Mouse (Mus musculus) stomach, embryonic 14.5 days (tissue): ENCODE measurements at regions not wholly inside any gene's neighbourhood (a gene's known extent, or its start where the extent isn't known, plus 50 kb on each side); places are given as distances from the start of the nearest gene placed in this dataset.

Experiments used
- ATAC-seq: fragments of 200-750 bp; cut with Nextera tagmentation; 2 replicates; pipeline ENCODE4 v1.8.0; 2017; ENCODE audit warnings: low read depth, moderate TSS enrichment; ENCODE audit not compliant: insufficient number of reproducible peaks, insufficient read depth, low FRiP score
- H3K27ac ChIP-seq: fragments of 300-500 bp; sonication (generic); 2 replicates; pipeline ENCODE4 v1.5.1; 2014; ENCODE audit warnings: mild to moderate bottlenecking, low read length, moderate library complexity, mixed read lengths
- H3K27me3 ChIP-seq: fragments of 300-500 bp; sonication (generic); 2 replicates; pipeline ENCODE4 v1.6.1; 2014; ENCODE audit warnings: low read length, control low read depth, mixed read lengths; ENCODE audit not compliant: control insufficient read depth, insufficient read depth
- H3K36me3 ChIP-seq: fragments of 300-500 bp; sonication (generic); 2 replicates; pipeline ENCODE4 v1.6.1; 2014; ENCODE audit warnings: mild to moderate bottlenecking, control low read depth, low read length, moderate library complexity, mixed read lengths; ENCODE audit not compliant: control insufficient read depth, insufficient read depth
- H3K4me1 ChIP-seq: fragments of 300-500 bp; sonication (generic); 2 replicates; pipeline ENCODE4 v1.6.1; 2014; ENCODE audit warnings: low read length, control low read depth, mixed read lengths; ENCODE audit not compliant: control insufficient read depth, insufficient read depth
- H3K4me2 ChIP-seq: fragments of 300-500 bp; sonication (generic); replicated peaks from 2 replicates; pipeline ENCODE4 v1.6.1; 2014; ENCODE audit warnings: low read depth, low read length, control low read depth
- H3K4me3 ChIP-seq: fragments of 300-500 bp; sonication (generic); 2 replicates; pipeline ENCODE4 v1.5.1; 2014; ENCODE audit warnings: low read depth, low read length, control low read depth
- H3K9ac ChIP-seq: fragments of 300-500 bp; sonication (generic); replicated peaks from 2 replicates; pipeline ENCODE4 v1.6.1; 2014; ENCODE audit warnings: low read depth, mild to moderate bottlenecking, control low read depth, low read length, moderate library complexity, mixed read lengths
- H3K9me3 ChIP-seq: fragments of 300-500 bp; sonication (generic); 2 replicates; pipeline ENCODE4 v1.6.1; 2016; ENCODE audit warnings: low read depth, low read length, control low read depth; ENCODE audit not compliant: control insufficient read depth
- WGBS: fragments of 180-500 bp; shearing (Covaris S2); extraction: QIAGEN DNeasy Blood & Tissue Kit; methylation state at CpG from one replicate; pipeline ENCODE4 v1.1.7; 2014; 5-methylcytosine and 5-hydroxymethylcytosine counted together

GRCm38 (mm10) chr19:56222496-56222895 lies 64.4 kb upstream of the Habp2 start:
- Histone ChIP-seq H3K4me2 (no peak overlapping the region), H3K9me3 (no peaks in the 10 kb centered on the region), H3K36me3 (no peaks in the 10 kb centered on the region), H3K27me3 (no peaks in the 10 kb centered on the region), H3K9ac (no peak overlapping the region), H3K4me1 (no peaks in the 10 kb centered on the region), H3K4me3 (no peak overlapping the region), H3K27ac (no peak overlapping the region)
- ATAC-seq = no peak
- 59% methylated on average over 4 of the region's 4 CpGs for WGBS

DNA sequence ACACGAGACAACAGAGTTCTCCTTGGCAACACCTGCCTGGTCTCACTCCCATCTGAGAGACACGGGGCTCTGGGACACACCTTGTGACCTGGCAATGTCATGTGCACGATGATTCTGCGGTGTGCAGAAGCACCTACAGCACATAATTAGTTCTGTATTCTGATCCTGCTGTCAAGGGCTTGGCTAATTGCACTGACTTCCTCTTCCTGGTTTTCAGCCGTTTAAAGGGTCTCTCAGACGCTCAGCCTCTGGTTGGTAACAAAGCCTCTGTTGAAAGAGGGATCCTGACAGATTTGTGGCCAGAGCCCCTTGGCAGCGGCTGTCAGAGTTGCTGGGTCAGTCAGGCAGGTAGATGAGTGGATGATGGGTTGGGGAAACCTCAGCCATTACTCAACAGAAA lies 61.9 kb upstream of the Habp2 start:
- Histone ChIP-seq H3K9me3 (no peaks in the 10 kb centered on the region), H3K4me3 (no peak overlapping the region), H3K4me1 (no peaks in the 10 kb centered on the region), H3K36me3 (no peaks in the 10 kb centered on the region), H3K9ac (no peak overlapping the region), H3K27me3 (no peaks in the 10 kb centered on the region), H3K4me2 (no peak overlapping the region), H3K27ac (no peak overlapping the region)
- 29% methylated on average over 7 of the region's 7 CpGs for WGBS
- no peak for ATAC-seq

GRCm38 (mm10) chr19:56225518-56225917 lies 61.4 kb upstream of the Habp2 start:
- ATAC-seq = no peak
- 73% methylated on average over 3 of the region's 3 CpGs for WGBS
- no peak overlapping the region for H3K4me3 ChIP-seq
- no peaks in the 10 kb centered on the region for H3K4me1 ChIP-seq
- no peaks in the 10 kb centered on the region for H3K9me3 ChIP-seq
- H3K36me3 ChIP-seq = no peaks in the 10 kb centered on the region
- H3K27ac ChIP-seq = no peak overlapping the region
- no peaks in the 10 kb centered on the region for H3K27me3 ChIP-seq
- H3K9ac ChIP-seq = no peak overlapping the region
- no peak overlapping the region for H3K4me2 ChIP-seq

DNA sequence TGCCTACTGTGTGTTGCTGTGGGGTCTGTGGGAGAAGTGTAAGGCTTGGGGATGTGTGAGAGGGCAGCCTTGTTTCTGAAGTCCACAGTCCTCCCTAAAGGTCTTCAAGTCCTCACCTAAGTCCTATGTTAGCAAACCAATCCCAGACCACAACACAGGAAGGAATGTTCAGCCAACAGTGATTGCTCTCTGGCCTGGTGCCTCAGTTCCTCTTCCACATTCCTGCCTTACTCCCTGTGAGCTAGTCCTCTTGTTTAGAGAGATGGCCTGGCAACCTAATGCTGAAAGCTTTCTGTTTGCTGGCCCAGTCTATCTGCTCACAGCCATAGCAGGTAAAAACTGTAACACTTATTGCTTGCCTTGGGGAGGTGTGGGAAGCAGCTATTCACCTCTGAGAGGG lies 58.4 kb upstream of the Habp2 start:
- Histone ChIP-seq H3K36me3 (no peaks in the 10 kb centered on the region), H3K4me3 (no peak overlapping the region), H3K4me2 (no peak overlapping the region), H3K27ac (no peak overlapping the region), H3K9me3 (no peaks in the 10 kb centered on the region), H3K9ac (no peak overlapping the region), H3K27me3 (no peaks in the 10 kb centered on the region), H3K4me1 (0 out of 2 replicates have a peak, but pooled peaks cover 5% of the 10 kb centered on the region)
- no peak for ATAC-seq

GRCm38 (mm10) chr19:56231430-56231829 lies 55.5 kb upstream of the Habp2 start:
- Histone ChIP-seq H3K27me3 (no peaks in the 10 kb centered on the region), H3K9ac (no peak overlapping the region), H3K4me2 (no peak overlapping the region), H3K4me3 (no peak overlapping the region), H3K27ac (no peak overlapping the region), H3K4me1 (peaks cover 8% of the 10 kb centered on the region; the same call in 1 of the 2 replicates), H3K9me3 (no peaks in the 10 kb centered on the region), H3K36me3 (no peaks in the 10 kb centered on the region)
- ATAC-seq = no peak
- WGBS = 72% methylated on average over 8 of the region's 8 CpGs

DNA sequence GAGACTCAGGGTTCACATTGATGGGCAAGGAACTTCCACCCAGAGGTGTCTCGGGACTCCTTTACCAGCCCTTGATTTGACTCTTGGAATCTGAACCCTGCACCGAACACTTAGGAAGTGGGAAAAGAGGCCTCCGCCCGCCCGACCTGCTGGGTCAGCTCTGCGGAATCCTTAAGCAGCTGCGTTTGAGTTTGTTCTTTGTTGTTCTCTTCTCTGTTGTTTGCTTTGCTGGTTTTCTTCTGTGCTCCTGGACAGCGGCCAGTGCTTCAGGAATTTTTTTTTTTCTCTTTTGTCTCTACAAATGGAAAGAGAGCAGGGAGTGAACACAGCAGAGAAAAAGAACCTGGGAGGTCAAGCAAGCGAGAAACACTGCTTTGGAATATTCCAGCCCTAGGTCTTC lies 55.1 kb upstream of the Habp2 start:
- no peak for ATAC-seq
- 56% methylated on average over 9 of the region's 9 CpGs for WGBS
- peaks cover 8% of the 10 kb centered on the region; the same call in 1 of the 2 replicates for H3K4me1 ChIP-seq
- H3K27ac ChIP-seq = no peak overlapping the region; the same call in 1 of the 2 replicates
- no peak overlapping the region for H3K9ac ChIP-seq
- H3K4me2 ChIP-seq = no peak overlapping the region
- no peaks in the 10 kb centered on the region for H3K36me3 ChIP-seq
- no peaks in the 10 kb centered on the region for H3K27me3 ChIP-seq
- no peaks in the 10 kb centered on the region for H3K9me3 ChIP-seq
- no peak overlapping the region for H3K4me3 ChIP-seq

- peak overlapping the region; percentile 39; the same call in 1 of the 2 replicates for H3K27ac ChIP-seq
- no peak for ATAC-seq
Observed at GRCm38 (mm10) chr19:56232269-56232668, 54.7 kb upstream of the Habp2 start.

DNA sequence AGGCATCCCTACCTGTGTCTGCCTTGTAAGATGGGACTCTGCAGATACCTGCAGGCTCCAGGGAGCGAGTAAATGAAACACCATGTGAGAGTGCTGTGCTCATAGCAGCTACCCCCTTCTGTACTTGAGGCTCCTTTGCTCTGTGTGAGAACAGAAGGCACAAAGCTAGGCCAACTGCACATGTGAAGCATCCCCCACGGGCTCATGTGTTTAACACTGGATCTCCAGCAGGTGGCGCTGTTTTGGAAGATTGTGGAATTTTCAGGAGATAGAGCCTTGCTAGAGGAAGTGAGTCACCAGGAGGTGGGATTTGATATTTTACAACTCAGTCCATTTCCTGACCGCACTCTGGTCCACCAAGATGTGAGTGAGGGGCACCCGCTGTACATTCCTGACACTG lies 54.0 kb upstream of the Habp2 start:
- H3K36me3 ChIP-seq = no peaks in the 10 kb centered on the region
- ATAC-seq = no peak
- no peak overlapping the region for H3K27ac ChIP-seq
- no peak overlapping the region for H3K4me3 ChIP-seq
- peaks cover 8% of the 10 kb centered on the region; the same call in 1 of the 2 replicates for H3K4me1 ChIP-seq
- H3K4me2 ChIP-seq = no peak overlapping the region
- 93% methylated on average over 5 of the region's 5 CpGs for WGBS
- H3K27me3 ChIP-seq = no peaks in the 10 kb centered on the region
- H3K9ac ChIP-seq = no peak overlapping the region
- no peaks in the 10 kb centered on the region for H3K9me3 ChIP-seq

More at GRCm38 (mm10) chr19:56232269-56232668, 54.7 kb upstream of the Habp2 start:
- 63% methylated on average over 7 of the region's 7 CpGs for WGBS
- Histone ChIP-seq H3K4me3 (no peak overlapping the region), H3K9ac (no peak overlapping the region), H3K36me3 (no peaks in the 10 kb centered on the region), H3K4me2 (no peak overlapping the region), H3K4me1 (peaks cover 8% of the 10 kb centered on the region; the same call in 1 of the 2 replicates), H3K27me3 (no peaks in the 10 kb centered on the region), H3K9me3 (no peaks in the 10 kb centered on the region)

- WGBS = 23% methylated on average over 2 of the region's 2 CpGs
- Histone ChIP-seq H3K4me3 (no peak overlapping the region), H3K27ac (no peak overlapping the region), H3K4me1 (peaks cover 8% of the 10 kb centered on the region; the same call in 1 of the 2 replicates), H3K9ac (no peak overlapping the region), H3K36me3 (no peaks in the 10 kb centered on the region), H3K27me3 (no peaks in the 10 kb centered on the region), H3K9me3 (no peaks in the 10 kb centered on the region), H3K4me2 (no peak overlapping the region)
- ATAC-seq = no peak
Observed at GRCm38 (mm10) chr19:56235040-56235439, 51.9 kb upstream of the Habp2 start.
